Mouse (Mus musculus) lung, embryonic 15.5 days (tissue): ENCODE measurements around the gene Scnn1g. TPM values are rescaled to one million over a fixed set of nuclear protein-coding genes. Genes with fewer than 3 reads are reported as not detected.

Source experiments
- ATAC-seq: fragments of 200-750 bp; cut with Nextera tagmentation; 2 replicates; pipeline ENCODE4 v1.8.0; 2017; ENCODE audit warnings: moderate number of reproducible peaks, borderline replicate concordance; ENCODE audit not compliant: low FRiP score, low TSS enrichment; ENCODE audit errors: extremely low read depth
- H3K27ac ChIP-seq: fragments of 300-500 bp; sonication (generic); 2 replicates; pipeline ENCODE4 v1.5.1; 2015; ENCODE audit warnings: moderate library complexity, mild to moderate bottlenecking, inconsistent platforms
- H3K27me3 ChIP-seq: fragments of 300-500 bp; sonication (generic); 2 replicates; pipeline ENCODE4 v1.6.1; 2015; ENCODE audit warnings: inconsistent platforms
- H3K36me3 ChIP-seq: fragments of 300-500 bp; sonication (generic); 2 replicates; pipeline ENCODE4 v1.6.1; 2015; ENCODE audit warnings: inconsistent platforms
- H3K4me1 ChIP-seq: fragments of 300-500 bp; sonication (generic); 2 replicates; pipeline ENCODE4 v1.6.1; 2015; ENCODE audit warnings: inconsistent platforms
- H3K4me2 ChIP-seq: fragments of 300-500 bp; sonication (generic); 2 replicates; pipeline ENCODE4 v1.6.1; 2015; ENCODE audit warnings: inconsistent platforms, mild to moderate bottlenecking, moderate library complexity
- H3K4me3 ChIP-seq: fragments of 300-500 bp; sonication (generic); 2 replicates; pipeline ENCODE4 v1.5.1; 2015; ENCODE audit warnings: mild to moderate bottlenecking, inconsistent platforms
- H3K9ac ChIP-seq: fragments of 300-500 bp; sonication (generic); 2 replicates; pipeline ENCODE4 v1.6.1; 2015; ENCODE audit warnings: inconsistent platforms
- H3K9me3 ChIP-seq: fragments of 300-500 bp; sonication (generic); 2 replicates; pipeline ENCODE4 v1.6.1; 2016; ENCODE audit warnings: inconsistent platforms
- WGBS: fragments of 180-500 bp; shearing (Covaris S2); methylation state at CpG from one replicate; pipeline ENCODE4 v1.1.7; 2015; 5-methylcytosine and 5-hydroxymethylcytosine counted together
- polyA plus RNA-seq: library from polyadenylated mRNA; unstranded; fragments of >200 nt; fragmentation: Nextera tagmentation; extraction: Ambion mirVana; gene quantifications from 2 replicates; pipeline ENCODE4 v1.2.1, GENCODE M21; 2015

Scnn1g gene
- polyA plus RNA-seq, 1 experiment from 2014 or later = 10.6 TPM

- Histone ChIP-seq H3K4me1 (peaks cover 33% of the 10 kb centered on the region), H3K4me3 (peak within 1 kb of the TSS; percentile 92), H3K9me3 (no peaks in the 10 kb centered on the region), H3K27me3 (no peaks in the 10 kb centered on the region), H3K27ac (peak within 1 kb of the TSS; percentile 79), H3K9ac (peak within 1 kb of the TSS; percentile 76), H3K36me3 (no peaks in the 10 kb centered on the region), H3K4me2 (peak within 1 kb of the TSS; percentile 98)
- WGBS = under 1% methylated on average over 48 of the region's 82 CpGs
- ATAC-seq = peak; percentile 98
Measured at GRCm38 (mm10) chr7:121707073-121707667, 27.1 kb upstream of the Scnn1g start, which contains the start of gene Usp31. Gene Usp31, minus strand, starts transcription at chr7:121707253.

- WGBS = 49% methylated on average over 2 of the region's 2 CpGs
- no peaks in the 10 kb centered on the region for H3K9me3 ChIP-seq
- ATAC-seq = no peak
Measured at GRCm38 (mm10) chr7:121711171-121711570, 23.1 kb upstream of the Scnn1g start.

GRCm38 (mm10) chr7:121717031-121717430 is 17.2 kb upstream of the Scnn1g start:
- no peak overlapping the region for H3K4me2 ChIP-seq
- H3K36me3 ChIP-seq = no peaks in the 10 kb centered on the region
- no peaks in the 10 kb centered on the region for H3K9me3 ChIP-seq
- no peak for ATAC-seq
- no peak overlapping the region for H3K27ac ChIP-seq
- H3K27me3 ChIP-seq = no peaks in the 10 kb centered on the region
- no peak overlapping the region for H3K9ac ChIP-seq
- no peak overlapping the region for H3K4me3 ChIP-seq
- 69% methylated on average over 7 of the region's 7 CpGs for WGBS
- H3K4me1 ChIP-seq = no peaks in the 10 kb centered on the region

More at GRCm38 (mm10) chr7:121711171-121711570, 23.1 kb upstream of the Scnn1g start:
- no peaks in the 10 kb centered on the region for H3K36me3 ChIP-seq
- H3K4me2 ChIP-seq = no peak overlapping the region
- H3K9ac ChIP-seq = no peak overlapping the region
- H3K27me3 ChIP-seq = no peaks in the 10 kb centered on the region
- H3K4me1 ChIP-seq = peaks cover 7% of the 10 kb centered on the region
- no peak overlapping the region for H3K4me3 ChIP-seq
- no peak overlapping the region for H3K27ac ChIP-seq

GRCm38 (mm10) chr7:121730225-121730624 is 4.1 kb upstream of the Scnn1g start:
- 15% methylated on average over 5 of the region's 5 CpGs for WGBS
- Histone ChIP-seq H3K9me3 (no peaks in the 10 kb centered on the region), H3K4me3 (no peak overlapping the region), H3K4me2 (no peak overlapping the region), H3K9ac (no peak overlapping the region), H3K27me3 (peaks cover 15% of the 10 kb centered on the region), H3K36me3 (no peaks in the 10 kb centered on the region), H3K4me1 (no peaks in the 10 kb centered on the region), H3K27ac (no peak overlapping the region)
- no peak for ATAC-seq

- WGBS = 50% methylated on average over 29 of the region's 29 CpGs
- ATAC-seq = no peak
- no peak overlapping the region for H3K27ac ChIP-seq
- H3K9me3 ChIP-seq = no peaks in the 10 kb centered on the region
- no peaks in the 10 kb centered on the region for H3K36me3 ChIP-seq
- H3K4me2 ChIP-seq = 0 out of 2 replicates have a peak overlapping the region, but pooled peaks have one; percentile 28
- peaks cover 25% of the 10 kb centered on the region for H3K27me3 ChIP-seq
- peaks cover 7% of the 10 kb centered on the region for H3K4me1 ChIP-seq
- H3K4me3 ChIP-seq = no peak overlapping the region
- no peak overlapping the region for H3K9ac ChIP-seq
Measured at GRCm38 (mm10) chr7:121737511-121738415, 3.5 kb downstream of the Scnn1g start.

GRCm38 (mm10) chr7:121750244-121750643 is 16.0 kb downstream of the Scnn1g start:
- Histone ChIP-seq H3K36me3 (no peaks in the 10 kb centered on the region), H3K4me2 (no peak overlapping the region), H3K9me3 (no peaks in the 10 kb centered on the region), H3K9ac (no peak overlapping the region), H3K4me3 (no peak overlapping the region), H3K27ac (no peak overlapping the region), H3K27me3 (no peaks in the 10 kb centered on the region), H3K4me1 (no peaks in the 10 kb centered on the region)
- WGBS = 75% methylated on average over 5 of the region's 5 CpGs
- ATAC-seq = no peak

GRCm38 (mm10) chr7:121754748-121755147 is 20.5 kb downstream of the Scnn1g start:
- no peak overlapping the region for H3K9ac ChIP-seq
- ATAC-seq = no peak
- WGBS = 52% methylated on average over 8 of the region's 8 CpGs

GRCm38 (mm10) chr7:121763328-121763727 is 29.0 kb downstream of the Scnn1g start:
- no peak for ATAC-seq
- H3K4me2 ChIP-seq = no peak overlapping the region
- 66% methylated on average over 4 of the region's 4 CpGs for WGBS
- H3K4me1 ChIP-seq = no peaks in the 10 kb centered on the region
- H3K27ac ChIP-seq = no peak overlapping the region
- H3K36me3 ChIP-seq = no peaks in the 10 kb centered on the region
- no peaks in the 10 kb centered on the region for H3K27me3 ChIP-seq
- no peak overlapping the region for H3K4me3 ChIP-seq
- no peak overlapping the region for H3K9ac ChIP-seq
- no peaks in the 10 kb centered on the region for H3K9me3 ChIP-seq

More at GRCm38 (mm10) chr7:121754748-121755147, 20.5 kb downstream of the Scnn1g start:
- no peak overlapping the region for H3K4me3 ChIP-seq
- no peaks in the 10 kb centered on the region for H3K36me3 ChIP-seq
- no peaks in the 10 kb centered on the region for H3K4me1 ChIP-seq
- no peaks in the 10 kb centered on the region for H3K27me3 ChIP-seq
- no peaks in the 10 kb centered on the region for H3K9me3 ChIP-seq
- H3K27ac ChIP-seq = no peak overlapping the region
- no peak overlapping the region for H3K4me2 ChIP-seq

GRCm38 (mm10) chr7:121767900-121768299 is 33.6 kb downstream of the Scnn1g start:
- no peak overlapping the region for H3K4me3 ChIP-seq
- no peak for ATAC-seq
- no peaks in the 10 kb centered on the region for H3K4me1 ChIP-seq
- no peak overlapping the region for H3K9ac ChIP-seq
- 57% methylated on average over 3 of the region's 3 CpGs for WGBS
- no peak overlapping the region for H3K4me2 ChIP-seq
- no peaks in the 10 kb centered on the region for H3K36me3 ChIP-seq
- H3K27me3 ChIP-seq = no peaks in the 10 kb centered on the region
- H3K27ac ChIP-seq = no peak overlapping the region
- H3K9me3 ChIP-seq = no peaks in the 10 kb centered on the region

GRCm38 (mm10) chr7:121768983-121769382 is 34.7 kb downstream of the Scnn1g start:
- Histone ChIP-seq H3K9ac (no peak overlapping the region), H3K4me2 (no peak overlapping the region), H3K27ac (no peak overlapping the region), H3K27me3 (no peaks in the 10 kb centered on the region), H3K4me1 (peaks cover 5% of the 10 kb centered on the region; the same call in 1 of the 2 replicates), H3K4me3 (no peak overlapping the region), H3K36me3 (no peaks in the 10 kb centered on the region), H3K9me3 (no peaks in the 10 kb centered on the region)
- WGBS = 85% methylated on average over 9 of the region's 9 CpGs
- ATAC-seq = no peak

- H3K9ac ChIP-seq = no peak overlapping the region
- peak overlapping the region; percentile 77 for H3K27ac ChIP-seq
- peaks cover 11% of the 10 kb centered on the region; the same call in 1 of the 2 replicates for H3K4me1 ChIP-seq
- ATAC-seq = peak; percentile 76
- H3K4me2 ChIP-seq = no peak overlapping the region
- WGBS = 39% methylated on average over 1 of the region's 1 CpGs
- no peaks in the 10 kb centered on the region for H3K27me3 ChIP-seq
- no peaks in the 10 kb centered on the region for H3K9me3 ChIP-seq
- H3K4me3 ChIP-seq = no peak overlapping the region
- H3K36me3 ChIP-seq = no peaks in the 10 kb centered on the region
Measured at GRCm38 (mm10) chr7:121778553-121778952, 44.3 kb downstream of the Scnn1g start.

GRCm38 (mm10) chr7:121778980-121779379 is 44.7 kb downstream of the Scnn1g start:
- WGBS = 52% methylated on average over 3 of the region's 3 CpGs
- peak overlapping the region; percentile 77 for H3K27ac ChIP-seq
- 0 out of 2 replicates have a peak, but pooled peaks cover 7% of the 10 kb centered on the region for H3K4me1 ChIP-seq
- no peaks in the 10 kb centered on the region for H3K27me3 ChIP-seq
- no peak for ATAC-seq
- no peaks in the 10 kb centered on the region for H3K36me3 ChIP-seq
- no peak overlapping the region for H3K4me2 ChIP-seq
- H3K4me3 ChIP-seq = no peak overlapping the region
- H3K9ac ChIP-seq = no peak overlapping the region
- no peaks in the 10 kb centered on the region for H3K9me3 ChIP-seq
